Comparison of ENCODE assay signal across 18 mouse cellular contexts in the genomic region with DNA sequence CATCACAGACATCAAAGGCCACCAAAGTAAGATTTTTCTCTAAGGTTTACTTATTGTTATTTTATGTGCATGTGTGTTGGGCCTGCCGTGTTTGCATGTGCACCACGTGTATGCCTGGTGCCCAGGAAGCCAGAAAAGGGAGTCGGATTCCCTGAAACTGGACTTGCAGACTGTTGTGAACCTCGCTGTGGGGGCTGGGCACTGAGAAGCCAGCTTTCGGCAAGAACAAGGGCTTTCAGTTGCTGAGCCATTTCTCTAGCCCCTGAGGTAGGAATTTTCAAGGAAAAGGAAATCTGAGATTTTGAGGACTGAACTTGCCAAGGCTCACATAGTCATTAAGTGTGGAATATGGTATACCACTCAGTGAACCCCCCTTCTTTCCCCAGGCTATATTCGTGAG. TPM values are rescaled to one million over a fixed set of nuclear protein-coding genes. Genes with fewer than 3 reads are reported as not detected.
DNase-seq lines count a peak whose midpoint lies in the region; ATAC-seq and TF ChIP-seq lines count a peak whose summit lies in the region.
"Had no signal": no experiment of that assay in that cellular context is flagged by ENCODE, and none has a peak within 500 bp of the region (broad histone marks: within the 10 kb centered on the region; RNA-seq: fewer than 3 reads in every experiment).

No protein-coding gene starts in this region.

- no peak overlapping the region for H3K4me2 ChIP-seq in hindbrain, embryonic 11.5 days (replicated peaks; ENCODE audit: low read depth, low read length)
- no peak overlapping the region for H3K4me2 ChIP-seq in hindbrain, postnatal 0 days (ENCODE audit: low read depth, low read length)
- H3K4me2 ChIP-seq in midbrain, embryonic 15.5 days, result no peak overlapping the region
- H3K4me2 ChIP-seq in midbrain, embryonic 11.5 days, result no peak overlapping the region
- H3K4me2 ChIP-seq in forebrain, embryonic 14.5 days (ENCODE audit: low read length), result no peak overlapping the region
- no peak overlapping the region for H3K4me2 ChIP-seq in limb, embryonic 11.5 days (ENCODE audit: low read depth, severe bottlenecking)
- H3K4me2 ChIP-seq in intestine, postnatal 0 days (replicated peaks; ENCODE audit: low read depth), result no peak overlapping the region
- H3K4me2 ChIP-seq: liver, embryonic 12.5 days; neural tube, embryonic 15.5 days had no signal

- H3K27ac ChIP-seq in hindbrain, embryonic 11.5 days (ENCODE audit: low read depth, low read length), result no peak overlapping the region
- H3K27ac ChIP-seq in hindbrain, postnatal 0 days, result no peak overlapping the region
- 0 out of 2 replicates have a peak overlapping the region, but pooled peaks have one; percentile 20 for H3K27ac ChIP-seq in midbrain, embryonic 15.5 days
- no peak overlapping the region for H3K27ac ChIP-seq in midbrain, embryonic 11.5 days (ENCODE audit: low read depth, low read length)
- peak overlapping the region; percentile 65 for H3K27ac ChIP-seq in forebrain, embryonic 14.5 days (ENCODE audit: low read depth, low read length)
- no peak overlapping the region for H3K27ac ChIP-seq in limb, embryonic 11.5 days (replicated peaks; ENCODE audit: low read depth, low read length)
- H3K27ac ChIP-seq in intestine, postnatal 0 days (ENCODE audit: low read depth, low read length), result no peak overlapping the region
- H3K27ac ChIP-seq: gastrocnemius, adult 2 months; liver, embryonic 12.5 days; neural tube, embryonic 15.5 days had no signal

- H3K27me3 ChIP-seq in hindbrain, embryonic 11.5 days (ENCODE audit: control insufficient read depth, insufficient read depth, low read length), result no peaks in the 10 kb centered on the region
- H3K27me3 ChIP-seq in hindbrain, postnatal 0 days (ENCODE audit: insufficient read depth, low read length), result no peaks in the 10 kb centered on the region
- H3K27me3 ChIP-seq in midbrain, embryonic 15.5 days (replicated peaks), result no peaks in the 10 kb centered on the region
- no peaks in the 10 kb centered on the region for H3K27me3 ChIP-seq in midbrain, embryonic 11.5 days (ENCODE audit: control insufficient read depth, insufficient read depth, low read length)
- H3K27me3 ChIP-seq in forebrain, embryonic 14.5 days (replicated peaks; ENCODE audit: control insufficient read depth, insufficient read depth, low read length), result no peaks in the 10 kb centered on the region
- no peaks in the 10 kb centered on the region for H3K27me3 ChIP-seq in limb, embryonic 11.5 days (ENCODE audit: control insufficient read depth, insufficient read depth, low read length)
- no peaks in the 10 kb centered on the region for H3K27me3 ChIP-seq in intestine, postnatal 0 days (replicated peaks; ENCODE audit: control insufficient read depth, insufficient read depth, low read length)
- H3K27me3 ChIP-seq: liver, embryonic 12.5 days; neural tube, embryonic 15.5 days had no signal

- no peaks in the 10 kb centered on the region for H3K9me3 ChIP-seq in hindbrain, embryonic 11.5 days (ENCODE audit: control insufficient read depth, low read length)
- H3K9me3 ChIP-seq in hindbrain, postnatal 0 days (ENCODE audit: low read length), result no peaks in the 10 kb centered on the region
- no peaks in the 10 kb centered on the region for H3K9me3 ChIP-seq in midbrain, embryonic 15.5 days
- H3K9me3 ChIP-seq in midbrain, embryonic 11.5 days (ENCODE audit: control insufficient read depth, low read length), result no peaks in the 10 kb centered on the region
- no peaks in the 10 kb centered on the region for H3K9me3 ChIP-seq in forebrain, embryonic 14.5 days (replicated peaks; ENCODE audit: control insufficient read depth, low read length)
- H3K9me3 ChIP-seq in limb, embryonic 11.5 days (ENCODE audit: control insufficient read depth, low read length), result no peaks in the 10 kb centered on the region
- H3K9me3 ChIP-seq in intestine, postnatal 0 days (ENCODE audit: control insufficient read depth), result no peaks in the 10 kb centered on the region
- H3K9me3 ChIP-seq: hindbrain, embryonic 10.5 days; liver, embryonic 12.5 days; neural tube, embryonic 15.5 days had no signal

- no peak overlapping the region for H3K4me3 ChIP-seq in hindbrain, embryonic 11.5 days (ENCODE audit: low read depth, low read length)
- H3K4me3 ChIP-seq in hindbrain, postnatal 0 days (ENCODE audit: low read length), result no peak overlapping the region
- H3K4me3 ChIP-seq in midbrain, embryonic 15.5 days, result no peak overlapping the region
- H3K4me3 ChIP-seq in midbrain, embryonic 11.5 days (ENCODE audit: low read depth, low read length), result no peak overlapping the region
- no peak overlapping the region for H3K4me3 ChIP-seq in forebrain, embryonic 14.5 days (ENCODE audit: low read depth, low read length)
- H3K4me3 ChIP-seq in limb, embryonic 11.5 days (ENCODE audit: low read depth, low read length), result no peak overlapping the region
- H3K4me3 ChIP-seq in intestine, postnatal 0 days (ENCODE audit: low read depth, low read length), result no peak overlapping the region
- H3K4me3 ChIP-seq: gastrocnemius, adult 2 months; hindbrain, embryonic 10.5 days; liver, embryonic 12.5 days; neural tube, embryonic 15.5 days had no signal

- H3K4me1 ChIP-seq in hindbrain, embryonic 11.5 days (replicated peaks; ENCODE audit: control insufficient read depth, insufficient read depth, low read length), result no peaks in the 10 kb centered on the region
- no peaks in the 10 kb centered on the region for H3K4me1 ChIP-seq in hindbrain, postnatal 0 days (ENCODE audit: insufficient read depth, low read length)
- H3K4me1 ChIP-seq in midbrain, embryonic 15.5 days, result 0 out of 2 replicates have a peak, but pooled peaks cover 4% of the 10 kb centered on the region
- peaks cover 3% of the 10 kb centered on the region; the same call in 1 of the 2 replicates for H3K4me1 ChIP-seq in midbrain, embryonic 11.5 days (ENCODE audit: control insufficient read depth, insufficient read depth, low read length)
- H3K4me1 ChIP-seq in forebrain, embryonic 14.5 days (ENCODE audit: control insufficient read depth, insufficient read depth, low read length), result peaks cover 7% of the 10 kb centered on the region
- H3K4me1 ChIP-seq in limb, embryonic 11.5 days (ENCODE audit: control insufficient read depth, insufficient read depth, low read length), result peaks cover 9% of the 10 kb centered on the region; the same call in 1 of the 2 replicates
- H3K4me1 ChIP-seq in intestine, postnatal 0 days (replicated peaks; ENCODE audit: control insufficient read depth, insufficient read depth, low read length), result no peaks in the 10 kb centered on the region

- TF ChIP-seq CTCF in hindbrain, postnatal 0 days (IDR thresholded peaks at IDR 0.05; ENCODE audit: low read depth), result no peak
- TF ChIP-seq CTCF in intestine, postnatal 0 days (IDR thresholded peaks at IDR 0.05; ENCODE audit: low read depth), result no peak

- no peak overlapping the region for H3K9ac ChIP-seq in hindbrain, embryonic 11.5 days (ENCODE audit: low read depth, low read length)
- no peak overlapping the region for H3K9ac ChIP-seq in hindbrain, postnatal 0 days (replicated peaks; ENCODE audit: low read length)
- no peak overlapping the region for H3K9ac ChIP-seq in midbrain, embryonic 15.5 days
- no peak overlapping the region for H3K9ac ChIP-seq in midbrain, embryonic 11.5 days (ENCODE audit: low read length)
- no peak overlapping the region for H3K9ac ChIP-seq in forebrain, embryonic 14.5 days (ENCODE audit: low read length)
- H3K9ac ChIP-seq in limb, embryonic 11.5 days (ENCODE audit: low read length), result no peak overlapping the region
- H3K9ac ChIP-seq in intestine, postnatal 0 days (ENCODE audit: low read depth, low read length), result no peak overlapping the region
- H3K9ac ChIP-seq: liver, embryonic 12.5 days; neural tube, embryonic 15.5 days had no signal

- no peaks in the 10 kb centered on the region for H3K36me3 ChIP-seq in hindbrain, embryonic 11.5 days (ENCODE audit: control insufficient read depth, insufficient read depth, low read length)
- H3K36me3 ChIP-seq in hindbrain, postnatal 0 days (ENCODE audit: insufficient read depth, low read length), result no peaks in the 10 kb centered on the region
- no peaks in the 10 kb centered on the region for H3K36me3 ChIP-seq in midbrain, embryonic 15.5 days (replicated peaks)
- H3K36me3 ChIP-seq in midbrain, embryonic 11.5 days (ENCODE audit: control insufficient read depth, insufficient read depth, low read length), result no peaks in the 10 kb centered on the region
- H3K36me3 ChIP-seq in forebrain, embryonic 14.5 days (ENCODE audit: control insufficient read depth, insufficient read depth, low read length), result no peaks in the 10 kb centered on the region
- no peaks in the 10 kb centered on the region for H3K36me3 ChIP-seq in limb, embryonic 11.5 days (ENCODE audit: control insufficient read depth, insufficient read depth, low read length)
- H3K36me3 ChIP-seq in intestine, postnatal 0 days (ENCODE audit: control insufficient read depth, insufficient read depth), result peaks cover 8% of the 10 kb centered on the region; the same call in 1 of the 2 replicates
- H3K36me3 ChIP-seq: hindbrain, embryonic 10.5 days; neural tube, embryonic 15.5 days had no signal

- ATAC-seq in hindbrain, embryonic 11.5 days (ENCODE audit: low FRiP score), result no peak
- ATAC-seq in hindbrain, postnatal 0 days, result no peak
- ATAC-seq in midbrain, embryonic 15.5 days (replicated peaks), result no peak
- no peak for ATAC-seq in midbrain, embryonic 11.5 days (ENCODE audit: low FRiP score)
- no peak for ATAC-seq in forebrain, embryonic 14.5 days
- ATAC-seq in limb, embryonic 11.5 days (ENCODE audit: insufficient number of reproducible peaks, low FRiP score, low TSS enrichment, low read depth), result no peak
- ATAC-seq in intestine, postnatal 0 days, result no peak
- ATAC-seq: liver, embryonic 12.5 days had no signal

- DNase-seq in hindbrain, embryonic 11.5 days (ENCODE audit: low spot score), result peak; percentile 6
- DNase-seq in hindbrain, postnatal 0 days (ENCODE audit: low spot score), result no peak
- no peak for DNase-seq in midbrain, embryonic 11.5 days (ENCODE audit: low spot score, missing footprints)
- peak; percentile 3 for DNase-seq in forebrain, embryonic 14.5 days (ENCODE audit: low spot score)
- peak; percentile 52 for DNase-seq in limb, embryonic 11.5 days (ENCODE audit: low spot score)
- DNase-seq in urinary bladder, postnatal 14 days (ENCODE audit: low spot score), result no peak
- DNase-seq: adrenal gland, postnatal 25 days; cerebellum, adult 2 months; gastrocnemius, adult 2 months; heart, adult 18-20 months; kidney, adult 2 months; kidney, postnatal 25 days; thymus, postnatal 36 days had no signal

- 68% methylated on average over 6 of the region's 6 CpGs for WGBS in hindbrain, embryonic 11.5 days
- WGBS in hindbrain, postnatal 0 days, result 65% methylated on average over 6 of the region's 6 CpGs
- 54% methylated on average over 6 of the region's 6 CpGs for WGBS in midbrain, embryonic 15.5 days
- WGBS in midbrain, embryonic 11.5 days, result 75% methylated on average over 6 of the region's 6 CpGs
- WGBS in forebrain, embryonic 14.5 days, result 70% methylated on average over 6 of the region's 6 CpGs
- WGBS in limb, embryonic 11.5 days, result 46% methylated on average over 6 of the region's 6 CpGs
- 72% methylated on average over 6 of the region's 6 CpGs for WGBS in intestine, postnatal 0 days

RNA-seq across cellular contexts. Expression of a gene that starts 34.6 kb away (rescaled TPM):
- polyA plus RNA-seq in hindbrain, embryonic 11.5 days (2014; fragmentation: Nextera tagmentation; extraction: Ambion mirVana), result 23.0 and 23.8 TPM in 2 replicates
- 2.4 and 3.3 TPM in 2 replicates for total RNA-seq in hindbrain, postnatal 0 days (2014; rRNA removed)
- polyA plus RNA-seq in hindbrain, postnatal 0 days (2015; fragmentation: Nextera tagmentation; extraction: Ambion mirVana), result 25.2 and 31.5 TPM in 2 replicates
- polyA plus RNA-seq in midbrain, embryonic 15.5 days (2015; fragmentation: Nextera tagmentation; extraction: Ambion mirVana), result 26.2 and 27.4 TPM in 2 replicates
- polyA plus RNA-seq in midbrain, embryonic 11.5 days (2014; fragmentation: Nextera tagmentation; extraction: Ambion mirVana), result 21.4 and 25.5 TPM in 2 replicates
- polyA plus RNA-seq in forebrain, embryonic 14.5 days (2014; fragmentation: Nextera tagmentation; extraction: Ambion mirVana), result 23.4 and 25.9 TPM in 2 replicates
- polyA plus RNA-seq in limb, embryonic 11.5 days (2014; fragmentation: Nextera tagmentation; extraction: Ambion mirVana), result 23.9 and 25.7 TPM in 2 replicates
- polyA plus RNA-seq in intestine, postnatal 0 days (2015; fragmentation: Nextera tagmentation; extraction: Ambion mirVana), result 17.1 and 19.9 TPM in 2 replicates

RNA-seq across cellular contexts. Expression of a gene that starts 34.7 kb away (rescaled TPM):
- polyA plus RNA-seq in hindbrain, embryonic 11.5 days (2014; fragmentation: Nextera tagmentation; extraction: Ambion mirVana), result 10.7 and 12.7 TPM in 2 replicates
- total RNA-seq in hindbrain, postnatal 0 days (2014; rRNA removed), result 2.9 and 3.1 TPM in 2 replicates
- 6.2 and 7.1 TPM in 2 replicates for polyA plus RNA-seq in hindbrain, postnatal 0 days (2015; fragmentation: Nextera tagmentation; extraction: Ambion mirVana)
- 6.9 and 7.7 TPM in 2 replicates for polyA plus RNA-seq in midbrain, embryonic 15.5 days (2015; fragmentation: Nextera tagmentation; extraction: Ambion mirVana)
- 10.7 and 11.7 TPM in 2 replicates for polyA plus RNA-seq in midbrain, embryonic 11.5 days (2014; fragmentation: Nextera tagmentation; extraction: Ambion mirVana)
- polyA plus RNA-seq in forebrain, embryonic 14.5 days (2014; fragmentation: Nextera tagmentation; extraction: Ambion mirVana), result 6.2 and 7.2 TPM in 2 replicates
- 17.0 and 17.8 TPM in 2 replicates for polyA plus RNA-seq in limb, embryonic 11.5 days (2014; fragmentation: Nextera tagmentation; extraction: Ambion mirVana)
- polyA plus RNA-seq in intestine, postnatal 0 days (2015; fragmentation: Nextera tagmentation; extraction: Ambion mirVana), result 7.8 and 8.7 TPM in 2 replicates

RNA-seq across cellular contexts. Expression of a gene that starts 39.2 kb away (rescaled TPM):
- polyA plus RNA-seq in hindbrain, embryonic 11.5 days (2014; fragmentation: Nextera tagmentation; extraction: Ambion mirVana), result 5.2 and 6.7 TPM in 2 replicates
- 15.2 and 18.8 TPM in 2 replicates for total RNA-seq in hindbrain, postnatal 0 days (2014; rRNA removed)
- 11.3 and 12.0 TPM in 2 replicates for polyA plus RNA-seq in hindbrain, postnatal 0 days (2015; fragmentation: Nextera tagmentation; extraction: Ambion mirVana)
- polyA plus RNA-seq in midbrain, embryonic 15.5 days (2015; fragmentation: Nextera tagmentation; extraction: Ambion mirVana), result 12.7 and 14.0 TPM in 2 replicates
- 3.0 and 4.3 TPM in 2 replicates for polyA plus RNA-seq in midbrain, embryonic 11.5 days (2014; fragmentation: Nextera tagmentation; extraction: Ambion mirVana)
- polyA plus RNA-seq in forebrain, embryonic 14.5 days (2014; fragmentation: Nextera tagmentation; extraction: Ambion mirVana), result 9.1 and 9.4 TPM in 2 replicates
- polyA plus RNA-seq in limb, embryonic 11.5 days (2014; fragmentation: Nextera tagmentation; extraction: Ambion mirVana), result 2.9 and 3.7 TPM in 2 replicates
- polyA plus RNA-seq in intestine, postnatal 0 days (2015; fragmentation: Nextera tagmentation; extraction: Ambion mirVana), result 18.1 and 22.6 TPM in 2 replicates

Comparison
In these comparisons a context has a peak if more than half of its experiments do, and no peak if none do; other contexts are left out.
1. DNase-seq: peak in hindbrain, embryonic 11.5 days (single experiment), forebrain, embryonic 14.5 days (single experiment) and limb, embryonic 11.5 days (single experiment); none in hindbrain, postnatal 0 days (single experiment), midbrain, embryonic 11.5 days (single experiment) and urinary bladder, postnatal 14 days (single experiment).
2. H3K27ac ChIP-seq: peak in midbrain, embryonic 15.5 days (single experiment) and forebrain, embryonic 14.5 days (single experiment); none in hindbrain, embryonic 11.5 days (single experiment), hindbrain, postnatal 0 days (single experiment), midbrain, embryonic 11.5 days (single experiment), limb, embryonic 11.5 days (single experiment) and intestine, postnatal 0 days (single experiment).